Comparison of ENCODE assay signal across 8 mouse cellular contexts in genomic region chr1:75467215-75467927, GRCm38 (mm10). TPM values are rescaled to one million over a fixed set of nuclear protein-coding genes. Genes with fewer than 3 reads are reported as not detected.
DNase-seq lines count a peak whose midpoint lies in the region; ATAC-seq and TF ChIP-seq lines count a peak whose summit lies in the region.

No protein-coding gene starts in this region.

- no peak overlapping the region for H3K4me3 ChIP-seq in hindbrain, embryonic 10.5 days
- no peak overlapping the region for H3K4me3 ChIP-seq in layer of hippocampus, adult 2 months
- H3K4me3 ChIP-seq in lung, embryonic 15.5 days = no peak overlapping the region

- H3K4me1 ChIP-seq in hindbrain, embryonic 10.5 days (replicated peaks) = peaks cover 38% of the 10 kb centered on the region
- H3K4me1 ChIP-seq in lung, embryonic 15.5 days = no peaks in the 10 kb centered on the region

- peaks cover 56% of the 10 kb centered on the region for H3K27me3 ChIP-seq in hindbrain, embryonic 10.5 days (ENCODE audit: insufficient read depth, poor library complexity, severe bottlenecking)
- peaks cover 39% of the 10 kb centered on the region for H3K27me3 ChIP-seq in lung, embryonic 15.5 days

- H3K9ac ChIP-seq in lung, embryonic 15.5 days = no peak overlapping the region

- 8% methylated on average over 14 of the region's 14 CpGs for WGBS in hindbrain, embryonic 10.5 days
- 7% methylated on average over 14 of the region's 14 CpGs for WGBS in lung, embryonic 15.5 days

- peak; percentile 94 for DNase-seq in NIH3T3 (ENCODE audit: low read depth)
- DNase-seq in cerebellum, adult 8-10 months = peak; percentile 86
- peak; percentile 86 for DNase-seq in hindbrain, embryonic 10.5 days (ENCODE audit: low spot score)
- DNase-seq in layer of hippocampus, adult 2 months (ENCODE audit: low spot score in 2 of 2) = peak; percentile 78 to 85
- DNase-seq in ovary, adult 18-20 months (ENCODE audit: low spot score) = peak; percentile 54
- DNase-seq in thymus, postnatal 25 days = peak; percentile 64

- H3K9me3 ChIP-seq in hindbrain, embryonic 10.5 days = no peaks in the 10 kb centered on the region
- H3K9me3 ChIP-seq in lung, embryonic 15.5 days = no peaks in the 10 kb centered on the region

- TF ChIP-seq CTCF in layer of hippocampus, adult 2 months (conservative IDR thresholded peaks at IDR 0.05) = peak; percentile 89

- no peak overlapping the region for H3K4me2 ChIP-seq in lung, embryonic 15.5 days

- peak; percentile 77 for ATAC-seq in frontal cortex, adult (ENCODE audit: low TSS enrichment)
- ATAC-seq in lung, embryonic 15.5 days (ENCODE audit: borderline replicate concordance, extremely low read depth, low FRiP score, low TSS enrichment) = peak; percentile 70; the same call in 1 of the 2 replicates

- H3K27ac ChIP-seq in hindbrain, embryonic 10.5 days = peak overlapping the region; percentile 8; the same call in 1 of the 2 replicates
- H3K27ac ChIP-seq in layer of hippocampus, adult 2 months = no peak overlapping the region
- no peak overlapping the region for H3K27ac ChIP-seq in lung, embryonic 15.5 days

- H3K36me3 ChIP-seq in hindbrain, embryonic 10.5 days = peaks cover 6% of the 10 kb centered on the region
- H3K36me3 ChIP-seq in lung, embryonic 15.5 days = no peaks in the 10 kb centered on the region

RNA-seq across cellular contexts. Expression of gene Chpf, which starts 11.7 kb away (rescaled TPM):
- polyA plus RNA-seq in hindbrain, embryonic 10.5 days (2016; fragmentation: Nextera tagmentation; extraction: Ambion mirVana) = 25.1 and 29.8 TPM in 2 replicates
- 10 to 100 TPM; 80.5 to 86.6 TPM for total RNA-seq in layer of hippocampus, adult 2 months (2021)
- 29.5 and 31.1 TPM in 2 replicates for polyA plus RNA-seq in lung, embryonic 15.5 days (2015; fragmentation: Nextera tagmentation; extraction: Ambion mirVana)

RNA-seq across cellular contexts. Expression of gene Tmem198, which starts 12.0 kb away (rescaled TPM):
- polyA plus RNA-seq in hindbrain, embryonic 10.5 days (2016; fragmentation: Nextera tagmentation; extraction: Ambion mirVana) = 8.6 and 20.4 TPM in 2 replicates
- total RNA-seq in layer of hippocampus, adult 2 months (2021) = 10 to 100 TPM; 64.0 to 65.4 TPM
- polyA plus RNA-seq in lung, embryonic 15.5 days (2015; fragmentation: Nextera tagmentation; extraction: Ambion mirVana) = 0.65 and 0.82 TPM in 2 replicates

RNA-seq across cellular contexts. Expression of gene Asic4, which starts 17.1 kb away (rescaled TPM):
- 3.8 and 9.3 TPM in 2 replicates for polyA plus RNA-seq in hindbrain, embryonic 10.5 days (2016; fragmentation: Nextera tagmentation; extraction: Ambion mirVana)
- 1 to 10 TPM; 5.5 to 7.1 TPM for total RNA-seq in layer of hippocampus, adult 2 months (2021)
- polyA plus RNA-seq in lung, embryonic 15.5 days (2015; fragmentation: Nextera tagmentation; extraction: Ambion mirVana) = 0.26 and 0.30 TPM in 2 replicates

RNA-seq across cellular contexts. Expression of gene Gmppa, which starts 31.6 kb away (rescaled TPM):
- 62.3 and 91.2 TPM in 2 replicates for polyA plus RNA-seq in hindbrain, embryonic 10.5 days (2016; fragmentation: Nextera tagmentation; extraction: Ambion mirVana)
- 10 to 100 TPM; 72.9 to 76.0 TPM for total RNA-seq in layer of hippocampus, adult 2 months (2021)
- polyA plus RNA-seq in lung, embryonic 15.5 days (2015; fragmentation: Nextera tagmentation; extraction: Ambion mirVana) = 80.3 and 88.5 TPM in 2 replicates

RNA-seq across cellular contexts. Expression of gene Obsl1, which starts 38.9 kb away (rescaled TPM):
- 37.9 and 44.2 TPM in 2 replicates for polyA plus RNA-seq in hindbrain, embryonic 10.5 days (2016; fragmentation: Nextera tagmentation; extraction: Ambion mirVana)
- total RNA-seq in layer of hippocampus, adult 2 months (2021) = 10 to 100 TPM; 20.6 to 25.9 TPM
- 74.0 and 77.9 TPM in 2 replicates for polyA plus RNA-seq in lung, embryonic 15.5 days (2015; fragmentation: Nextera tagmentation; extraction: Ambion mirVana)
